Mouse (Mus musculus) kidney, embryonic 14.5 days (tissue): ENCODE measurements around the gene Rpl4. TPM values are rescaled to one million over a fixed set of nuclear protein-coding genes. Genes with fewer than 3 reads are reported as not detected.
A peak's percentile ranks its signal among the peaks of the same experiment; 100 is the strongest.
"Not testable (repeated sequence)": the region's sequence is repeated elsewhere in the genome, so short reads cannot be mapped to it uniquely, and the experiment has no call there.

Source experiments
- ATAC-seq: fragments of 200-750 bp; cut with Nextera tagmentation; 2 replicates; pipeline ENCODE4 v1.8.0; 2017; ENCODE audit warnings: moderate number of reproducible peaks, mild to moderate bottlenecking, moderate TSS enrichment, moderate library complexity; ENCODE audit not compliant: low FRiP score, low TSS enrichment
- H3K27ac ChIP-seq: fragments of 300-500 bp; sonication (generic); 2 replicates; pipeline ENCODE4 v1.5.1; 2014; ENCODE audit warnings: low read depth, mild to moderate bottlenecking, low read length, moderate library complexity, mixed read lengths
- H3K27me3 ChIP-seq: fragments of 300-500 bp; sonication (generic); 2 replicates; pipeline ENCODE4 v1.6.1; 2014; ENCODE audit warnings: mild to moderate bottlenecking, low read length; ENCODE audit not compliant: control insufficient read depth, insufficient read depth
- H3K36me3 ChIP-seq: fragments of 300-500 bp; sonication (generic); 2 replicates; pipeline ENCODE4 v1.6.1; 2014; ENCODE audit warnings: low read length, mixed read lengths; ENCODE audit not compliant: control insufficient read depth, insufficient read depth
- H3K4me1 ChIP-seq: fragments of 300-500 bp; sonication (generic); 2 replicates; pipeline ENCODE4 v1.6.1; 2014; ENCODE audit warnings: low read length, mixed read lengths; ENCODE audit not compliant: control insufficient read depth, insufficient read depth
- H3K4me2 ChIP-seq: fragments of 300-500 bp; sonication (generic); replicated peaks from 2 replicates; pipeline ENCODE4 v1.6.1; 2014; ENCODE audit warnings: low read depth, mild to moderate bottlenecking, low read length
- H3K4me3 ChIP-seq: fragments of 300-500 bp; sonication (generic); 2 replicates; pipeline ENCODE4 v1.5.1; 2014; ENCODE audit warnings: mild to moderate bottlenecking, low read length
- H3K9ac ChIP-seq: fragments of 300-500 bp; sonication (generic); 2 replicates; pipeline ENCODE4 v1.6.1; 2014; ENCODE audit warnings: low read depth, mild to moderate bottlenecking, low read length, moderate library complexity
- H3K9me3 ChIP-seq: fragments of 300-500 bp; sonication (generic); 2 replicates; pipeline ENCODE4 v1.6.1; 2016; ENCODE audit warnings: low read length; ENCODE audit not compliant: control insufficient read depth
- WGBS: fragments of 180-500 bp; shearing (Covaris S2); extraction: QIAGEN DNeasy Blood & Tissue Kit; methylation state at CpG from one replicate; pipeline ENCODE4 v1.1.7; 2014; 5-methylcytosine and 5-hydroxymethylcytosine counted together
- polyA plus RNA-seq: library from polyadenylated mRNA; unstranded; fragments of >200 nt; fragmentation: Nextera tagmentation; extraction: Ambion mirVana; gene quantifications from 2 replicates; pipeline ENCODE4 v1.2.1, GENCODE M21; 2014

The Rpl4 gene
- 1,389 and 1,446 TPM in 2 replicates for polyA plus RNA-seq

- under 1% methylated on average over 42 of the region's 42 CpGs for WGBS
- H3K4me1 ChIP-seq: 0 out of 2 replicates have a peak, but pooled peaks cover 7% of the 10 kb centered on the region
- peak within 1 kb of the TSS; percentile 69 for H3K4me3 ChIP-seq
- no peaks in the 10 kb centered on the region for H3K9me3 ChIP-seq
- H3K36me3 ChIP-seq: peaks cover 37% of the 10 kb centered on the region
- H3K4me2 ChIP-seq: peak within 1 kb of the TSS; percentile 69
- ATAC-seq: peak; percentile 89
- no peaks in the 10 kb centered on the region for H3K27me3 ChIP-seq
- H3K27ac ChIP-seq: peak within 1 kb of the TSS; percentile 86
- peak within 1 kb of the TSS; percentile 80 for H3K9ac ChIP-seq
Observed at GRCm38 (mm10) chr9:64172816-64173665, at the start of gene Rpl4, which contains the start of gene Zwilch. Gene Rpl4, plus strand, starts transcription at chr9:64173375. Gene Zwilch, minus strand, starts transcription at chr9:64173104.

GRCm38 (mm10) chr9:64124846-64125245 is 48.3 kb upstream of the Rpl4 start:
- H3K36me3 ChIP-seq, H3K27me3 ChIP-seq, H3K4me1 ChIP-seq, H3K4me3 ChIP-seq, H3K27ac ChIP-seq, H3K4me2 ChIP-seq, ATAC-seq, H3K9me3 ChIP-seq, H3K9ac ChIP-seq: not testable (repeated sequence)
- WGBS: 69% methylated on average over 3 of the region's 3 CpGs

- H3K27me3 ChIP-seq: no peaks in the 10 kb centered on the region
- no peaks in the 10 kb centered on the region for H3K36me3 ChIP-seq
- ATAC-seq: peak; percentile 80
- no peak overlapping the region for H3K4me2 ChIP-seq
- no peak overlapping the region for H3K27ac ChIP-seq
- H3K4me1 ChIP-seq: 0 out of 2 replicates have a peak, but pooled peaks cover 5% of the 10 kb centered on the region
- no peak overlapping the region for H3K4me3 ChIP-seq
- 47% methylated on average over 3 of the region's 3 CpGs for WGBS
- H3K9me3 ChIP-seq: no peaks in the 10 kb centered on the region
- H3K9ac ChIP-seq: no peak overlapping the region
Observed at GRCm38 (mm10) chr9:64125307-64125706, 47.9 kb upstream of the Rpl4 start.

- no peak overlapping the region for H3K27ac ChIP-seq
- ATAC-seq: no peak
- H3K4me1 ChIP-seq: 0 out of 2 replicates have a peak, but pooled peaks cover 5% of the 10 kb centered on the region
Observed at GRCm38 (mm10) chr9:64126121-64126520, 47.1 kb upstream of the Rpl4 start.

GRCm38 (mm10) chr9:64131623-64132022 is 41.6 kb upstream of the Rpl4 start:
- WGBS: 83% methylated on average over 6 of the region's 6 CpGs
- no peak overlapping the region for H3K9ac ChIP-seq
- no peaks in the 10 kb centered on the region for H3K9me3 ChIP-seq
- no peak for ATAC-seq
- H3K4me3 ChIP-seq: no peak overlapping the region
- no peaks in the 10 kb centered on the region for H3K4me1 ChIP-seq
- H3K27ac ChIP-seq: no peak overlapping the region
- H3K36me3 ChIP-seq: peaks cover 1% of the 10 kb centered on the region; the same call in 1 of the 2 replicates
- no peak overlapping the region for H3K4me2 ChIP-seq
- H3K27me3 ChIP-seq: no peaks in the 10 kb centered on the region

More at GRCm38 (mm10) chr9:64126121-64126520, 47.1 kb upstream of the Rpl4 start:
- H3K4me3 ChIP-seq: no peak overlapping the region
- no peaks in the 10 kb centered on the region for H3K27me3 ChIP-seq
- H3K9me3 ChIP-seq: no peaks in the 10 kb centered on the region
- no peak overlapping the region for H3K4me2 ChIP-seq
- WGBS: 45% methylated on average over 12 of the region's 12 CpGs
- no peaks in the 10 kb centered on the region for H3K36me3 ChIP-seq
- H3K9ac ChIP-seq: no peak overlapping the region

GRCm38 (mm10) chr9:64138896-64139295 is 34.3 kb upstream of the Rpl4 start:
- H3K9ac ChIP-seq, H3K4me1 ChIP-seq, H3K4me3 ChIP-seq, ATAC-seq, H3K9me3 ChIP-seq, H3K27ac ChIP-seq, H3K27me3 ChIP-seq, H3K4me2 ChIP-seq: not testable (repeated sequence)
- peaks cover 25% of the 10 kb centered on the region for H3K36me3 ChIP-seq
- 8% methylated on average over 6 of the region's 6 CpGs for WGBS

GRCm38 (mm10) chr9:64139879-64140278 is 33.3 kb upstream of the Rpl4 start:
- Histone ChIP-seq H3K27me3 (no peaks in the 10 kb centered on the region), H3K9me3 (no peaks in the 10 kb centered on the region), H3K4me3 (no peak overlapping the region), H3K36me3 (peaks cover 30% of the 10 kb centered on the region), H3K4me1 (no peaks in the 10 kb centered on the region), H3K27ac (no peak overlapping the region), H3K4me2 (no peak overlapping the region), H3K9ac (no peak overlapping the region)
- ATAC-seq: no peak
- 94% methylated on average over 9 of the region's 9 CpGs for WGBS

- Histone ChIP-seq H3K27ac (no peak overlapping the region), H3K36me3 (peaks cover 71% of the 10 kb centered on the region), H3K4me1 (no peaks in the 10 kb centered on the region), H3K9me3 (no peaks in the 10 kb centered on the region), H3K27me3 (no peaks in the 10 kb centered on the region), H3K4me3 (no peak overlapping the region), H3K9ac (no peak overlapping the region), H3K4me2 (no peak overlapping the region)
- 79% methylated on average over 1 of the region's 1 CpGs for WGBS
- no peak for ATAC-seq
Observed at GRCm38 (mm10) chr9:64156641-64157040, 16.5 kb upstream of the Rpl4 start.

- 96% methylated on average over 5 of the region's 5 CpGs for WGBS
- no peak overlapping the region for H3K9ac ChIP-seq
- ATAC-seq: no peak
- H3K27me3 ChIP-seq: no peaks in the 10 kb centered on the region
- H3K9me3 ChIP-seq: no peaks in the 10 kb centered on the region
- no peak overlapping the region for H3K27ac ChIP-seq
- H3K4me2 ChIP-seq: no peak overlapping the region
- H3K4me3 ChIP-seq: no peak overlapping the region
- H3K4me1 ChIP-seq: no peaks in the 10 kb centered on the region
- peaks cover 85% of the 10 kb centered on the region for H3K36me3 ChIP-seq
Observed at GRCm38 (mm10) chr9:64160471-64160870, 12.7 kb upstream of the Rpl4 start.
